Mouse (Mus musculus) myocyte (in vitro differentiated cells): Measurements from ENCODE around the gene Btbd11.

ENCODE experiments used
- CEBPB ChIP-seq: IDR thresholded peaks from 2 replicates; pipeline ENCODE4 v1.6.1; 2011; ENCODE audit warnings: mild to moderate bottlenecking, moderate library complexity; ENCODE audit not compliant: poor library complexity, insufficient read depth, severe bottlenecking
- E2F4 ChIP-seq: IDR thresholded peaks from one replicate; pipeline ENCODE4 v1.6.1; 2011; ENCODE audit warnings: mild to moderate bottlenecking, control low read depth, moderate library complexity; ENCODE audit not compliant: insufficient read depth
- MAX ChIP-seq: IDR thresholded peaks from one replicate; pipeline ENCODE4 v1.6.1; 2011; ENCODE audit warnings: low read depth, mild to moderate bottlenecking, control low read depth
- MYOG ChIP-seq, 3 experiments: IDR thresholded peaks; one replicate each; pipeline ENCODE4 v1.6.1; 2011; ENCODE audit warnings: control low read depth in 2 of 3, low read depth in 2 of 3, mild to moderate bottlenecking in 2 of 3; ENCODE audit not compliant: insufficient read length in 2 of 3, control insufficient read depth in 1 of 3, insufficient read depth in 1 of 3
- POLR2A ChIP-seq: IDR thresholded peaks from one replicate; pipeline ENCODE4 v1.6.1; 2011; ENCODE audit warnings: low read depth, mild to moderate bottlenecking, control low read depth, moderate library complexity; ENCODE audit not compliant: insufficient read length
- POLR2AphosphoS2 ChIP-seq: IDR thresholded peaks from one replicate; pipeline ENCODE4 v1.6.1; 2011; ENCODE audit warnings: low read depth, control low read depth; ENCODE audit not compliant: insufficient read length
- REST ChIP-seq: IDR thresholded peaks from one replicate; pipeline ENCODE4 v1.6.1; 2011; ENCODE audit warnings: mild to moderate bottlenecking, control low read depth, moderate library complexity; ENCODE audit not compliant: insufficient read depth, insufficient read length
- TCF12 ChIP-seq: IDR thresholded peaks from one replicate; pipeline ENCODE4 v1.6.1; 2011; ENCODE audit warnings: mild to moderate bottlenecking, control low read depth; ENCODE audit not compliant: poor library complexity, insufficient read depth, severe bottlenecking
- TCF3 ChIP-seq: IDR thresholded peaks from one replicate; pipeline ENCODE4 v1.6.1; 2011; ENCODE audit warnings: low read depth, control low read depth; ENCODE audit not compliant: insufficient read length
- USF1 ChIP-seq: IDR thresholded peaks from one replicate; pipeline ENCODE4 v1.6.1; 2011; ENCODE audit warnings: low read depth, mild to moderate bottlenecking, control low read depth, moderate library complexity

DNA sequence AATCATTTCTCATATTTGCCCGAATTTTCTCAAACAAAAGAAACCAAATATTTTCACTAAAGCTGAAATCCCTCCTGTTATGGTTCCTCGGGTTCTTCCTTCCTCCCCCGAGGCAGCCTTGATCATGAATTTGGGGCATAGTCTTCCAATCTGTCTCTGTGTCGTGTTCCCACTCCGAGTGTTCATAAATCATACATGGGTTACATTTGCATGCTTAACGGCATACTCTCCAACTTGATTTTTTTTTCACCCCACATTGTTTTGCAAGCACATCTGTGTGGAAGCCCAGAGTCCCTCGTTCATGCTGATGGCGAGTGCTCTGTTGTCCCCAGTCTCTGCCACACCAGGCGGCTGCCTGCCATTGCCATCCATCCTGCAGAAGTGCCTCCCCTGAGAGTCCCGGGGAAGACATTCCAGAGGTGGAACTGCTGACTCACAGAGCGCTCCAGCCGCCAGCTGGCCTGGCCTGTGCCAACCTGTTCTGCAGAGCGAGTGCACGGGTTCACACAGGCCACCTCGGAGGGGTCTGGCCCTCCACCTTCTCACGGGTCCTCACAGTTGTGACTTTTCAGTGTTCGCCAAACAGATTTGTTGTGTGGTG lies 72.2 kb downstream of the Btbd11 start:
- no peak for TF ChIP-seq POLR2A
- TF ChIP-seq CEBPB: no peak
- TF ChIP-seq USF1: no peak
- no peak for TF ChIP-seq TCF12
- no peak for TF ChIP-seq MAX
- TF ChIP-seq REST: no peak
- no peak for TF ChIP-seq POLR2AphosphoS2
- TF ChIP-seq TCF3: no peak
- TF ChIP-seq MYOG (IDR thresholded peaks at IDR 0.05; ENCODE audit: control insufficient read depth in 1 of 3, insufficient read depth in 1 of 3, insufficient read length in 2 of 3, low read depth in 2 of 3): peak in 1 of 3 experiments; percentile 59
- no peak for TF ChIP-seq E2F4
